Mouse (Mus musculus) E14TG2a.4 (cell line): ENCODE data around the gene Fabp1.

Experiments
- CTCF ChIP-seq: conservative IDR thresholded peaks from 2 replicates; pipeline ENCODE4 v1.5.1; 2014; ENCODE audit warnings: low read length
- POU5F1 ChIP-seq: IDR thresholded peaks from 2 replicates; pipeline ENCODE4 v1.6.1; 2014; ENCODE audit warnings: low read length, borderline replicate concordance

DNA sequence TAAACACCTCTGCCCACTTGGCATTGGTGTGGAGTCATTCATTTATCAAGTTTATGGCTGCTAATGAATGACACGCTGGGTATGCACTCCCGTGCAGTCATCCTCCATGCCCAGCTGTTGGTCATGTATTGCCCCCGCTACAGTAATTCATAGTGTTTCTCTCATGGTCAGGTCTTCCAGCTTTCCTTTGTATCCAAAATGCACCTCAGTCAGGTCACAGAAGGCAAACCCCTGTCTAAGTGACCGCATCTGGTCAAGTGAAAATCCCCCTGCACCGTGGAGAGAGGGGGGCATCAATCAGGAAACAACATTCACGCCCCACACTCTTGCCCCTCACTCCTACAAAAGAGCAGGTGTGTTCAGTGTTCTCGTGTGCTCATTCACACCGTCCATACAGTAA, 4.5 kb downstream of the Fabp1 start:
- no peak for TF ChIP-seq CTCF
- TF ChIP-seq POU5F1, result no peak
